7 mouse cellular contexts compared by ENCODE assay signal in the genomic region with DNA sequence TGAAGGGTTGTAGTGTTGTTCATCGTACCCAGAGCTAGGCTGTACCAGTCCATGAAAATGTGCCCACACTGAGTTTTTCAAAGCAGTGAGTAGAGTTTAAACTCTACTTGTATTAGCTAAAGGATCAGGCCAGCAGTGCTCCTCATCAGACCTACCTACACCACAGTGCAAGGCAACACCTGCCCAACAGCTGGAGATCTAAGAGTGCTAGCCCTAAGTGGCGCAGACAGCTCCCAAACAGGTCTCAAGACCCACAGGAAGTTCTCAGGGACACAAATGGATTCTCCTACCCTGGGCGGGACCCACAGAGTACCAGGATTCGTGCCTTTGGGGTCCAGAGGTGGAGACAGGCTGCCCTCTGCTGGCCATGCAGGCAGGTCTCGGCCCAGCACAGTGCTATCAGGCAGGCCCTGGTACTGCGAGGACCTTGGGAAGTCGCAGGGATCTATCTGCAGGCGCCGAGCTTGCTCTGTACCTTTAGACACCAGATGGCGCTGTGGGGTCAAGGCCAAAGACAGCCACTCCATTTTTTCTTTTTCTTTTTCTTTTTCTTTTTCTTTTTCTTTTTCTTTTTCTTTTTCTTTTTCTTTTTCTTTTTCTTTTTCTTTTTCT. TPM values are rescaled to one million over a fixed set of nuclear protein-coding genes. Genes with fewer than 3 reads are reported as not detected.
DNase-seq lines count a peak whose midpoint lies in the region; ATAC-seq and TF ChIP-seq lines count a peak whose summit lies in the region.

No protein-coding gene starts in this region.

- intact Hi-C loops in left cerebral cortex, postnatal 4 days (cut with DNase I), result no loop called here

- no peak for TF ChIP-seq POLR2A in small intestine, adult 2 months (IDR thresholded peaks at IDR 0.05; ENCODE audit: low read depth, low read length)

- 9% methylated on average over 10 of the region's 10 CpGs for WGBS in embryonic facial prominence, embryonic 10.5 days
- 12% methylated on average over 10 of the region's 10 CpGs for WGBS in midbrain, embryonic 13.5 days
- 11% methylated on average over 10 of the region's 10 CpGs for WGBS in small intestine, adult 2 months

- no peak overlapping the region for H3K4me3 ChIP-seq in embryonic facial prominence, embryonic 10.5 days
- no peak overlapping the region for H3K4me3 ChIP-seq in midbrain, embryonic 13.5 days (replicated peaks)
- no peak overlapping the region for H3K4me3 ChIP-seq in small intestine, adult 2 months (ENCODE audit: low read depth, low read length)

- H3K9me3 ChIP-seq in embryonic facial prominence, embryonic 10.5 days, result no peaks in the 10 kb centered on the region
- no peaks in the 10 kb centered on the region for H3K9me3 ChIP-seq in midbrain, embryonic 13.5 days

- H3K36me3 ChIP-seq in embryonic facial prominence, embryonic 10.5 days (replicated peaks), result peaks cover 35% of the 10 kb centered on the region
- no peaks in the 10 kb centered on the region for H3K36me3 ChIP-seq in midbrain, embryonic 13.5 days
- peaks cover 4% of the 10 kb centered on the region; the same call in 1 of the 2 replicates for H3K36me3 ChIP-seq in small intestine, adult 2 months (ENCODE audit: control insufficient read depth, insufficient read depth, low read length)

- H3K9ac ChIP-seq in midbrain, embryonic 13.5 days (replicated peaks), result no peak overlapping the region

- H3K27ac ChIP-seq in embryonic facial prominence, embryonic 10.5 days (replicated peaks), result no peak overlapping the region
- no peak overlapping the region for H3K27ac ChIP-seq in midbrain, embryonic 13.5 days
- no peak overlapping the region for H3K27ac ChIP-seq in small intestine, adult 2 months (ENCODE audit: insufficient read depth, low read depth, low read length)

- DNase-seq in adrenal gland, postnatal 14 days, result peak; percentile 95
- DNase-seq in embryonic facial prominence, embryonic 10.5 days (ENCODE audit: low spot score), result peak; percentile 95
- DNase-seq in heart, adult 11 months, result peak; percentile 99
- DNase-seq in kidney, adult 11 months, result peak; percentile 89
- peak; percentile 95 for DNase-seq in left cerebral cortex, postnatal 4 days

- peak; percentile 100 for ATAC-seq in midbrain, embryonic 13.5 days

- no peak overlapping the region for H3K4me2 ChIP-seq in midbrain, embryonic 13.5 days (replicated peaks)

- H3K4me1 ChIP-seq in embryonic facial prominence, embryonic 10.5 days, result 0 out of 2 replicates have a peak, but pooled peaks cover 7% of the 10 kb centered on the region
- H3K4me1 ChIP-seq in midbrain, embryonic 13.5 days (replicated peaks), result 0 out of 2 replicates have a peak, but pooled peaks cover 4% of the 10 kb centered on the region
- H3K4me1 ChIP-seq in small intestine, adult 2 months (ENCODE audit: control insufficient read depth, insufficient read depth, insufficient read length, low read length), result no peaks in the 10 kb centered on the region

- peaks cover 6% of the 10 kb centered on the region; the same call in 1 of the 2 replicates for H3K27me3 ChIP-seq in embryonic facial prominence, embryonic 10.5 days (replicated peaks; ENCODE audit: low read depth, poor library complexity, severe bottlenecking)
- H3K27me3 ChIP-seq in midbrain, embryonic 13.5 days, result no peaks in the 10 kb centered on the region
- H3K27me3 ChIP-seq in small intestine, adult 2 months (ENCODE audit: control insufficient read depth, insufficient read depth, low read length), result no peaks in the 10 kb centered on the region

- TF ChIP-seq CTCF in small intestine, adult 2 months (IDR thresholded peaks at IDR 0.05; ENCODE audit: extremely low read depth, insufficient read length, insufficient replicate concordance, low read depth, low read length), result peak; percentile 99

RNA-seq across cellular contexts. Expression of a gene that starts 13.1 kb away (rescaled TPM):
- 44.9 and 49.5 TPM in 2 replicates for total RNA-seq in adrenal gland, postnatal 14 days (2021)
- 29.0 and 32.2 TPM in 2 replicates for polyA plus RNA-seq in embryonic facial prominence, embryonic 10.5 days (2016; fragmentation: Nextera tagmentation; extraction: Ambion mirVana)
- 10 to 100 TPM; 11.2 to 12.9 TPM for total RNA-seq in left cerebral cortex, postnatal 4 days (2021)
- polyA plus RNA-seq in midbrain, embryonic 13.5 days (2015; fragmentation: Nextera tagmentation; extraction: Ambion mirVana), result 12.5 and 14.8 TPM in 2 replicates
- 8.7 and 10.5 TPM in 2 replicates for polyA plus RNA-seq in small intestine, adult 2 months (2012; rRNA removed)

RNA-seq across cellular contexts. Expression of a gene that starts 26.4 kb away (rescaled TPM):
- total RNA-seq in adrenal gland, postnatal 14 days (2021), result 0.34 TPM in 1 of 2 replicates, not detected in the other
- 5.5 and 7.9 TPM in 2 replicates for polyA plus RNA-seq in embryonic facial prominence, embryonic 10.5 days (2016; fragmentation: Nextera tagmentation; extraction: Ambion mirVana)
- total RNA-seq in left cerebral cortex, postnatal 4 days (2021), result not detected
- 0.20 and 0.34 TPM in 2 replicates for polyA plus RNA-seq in midbrain, embryonic 13.5 days (2015; fragmentation: Nextera tagmentation; extraction: Ambion mirVana)
- 0.42 and 5.0 TPM in 2 replicates for polyA plus RNA-seq in small intestine, adult 2 months (2012; rRNA removed)

RNA-seq across cellular contexts. Expression of a gene that starts 33.0 kb away (rescaled TPM):
- 70.1 and 88.2 TPM in 2 replicates for total RNA-seq in adrenal gland, postnatal 14 days (2021)
- 47.4 and 51.9 TPM in 2 replicates for polyA plus RNA-seq in embryonic facial prominence, embryonic 10.5 days (2016; fragmentation: Nextera tagmentation; extraction: Ambion mirVana)
- total RNA-seq in left cerebral cortex, postnatal 4 days (2021), result 10 to 100 TPM; 31.2 to 32.8 TPM
- 13.9 and 16.0 TPM in 2 replicates for polyA plus RNA-seq in midbrain, embryonic 13.5 days (2015; fragmentation: Nextera tagmentation; extraction: Ambion mirVana)
- polyA plus RNA-seq in small intestine, adult 2 months (2012; rRNA removed), result 140 and 147 TPM in 2 replicates
